Mouse (Mus musculus): Measurements from ENCODE around the gene Akr7a5. TPM values are rescaled to one million over a fixed set of nuclear protein-coding genes. Genes with fewer than 3 reads are reported as not detected.

Akr7a5 gene
- polyA plus RNA-seq (2017; shearing (Covaris generic)), result 30.2 TPM

GRCm38 (mm10) chr4:139310171-139310898 lies at the start of gene Akr7a5, which contains the start of gene Pqlc2:
Gene Akr7a5, plus strand, starts transcription at chr4:139310744.
Gene Pqlc2, minus strand, starts transcription at chr4:139310708.

GRCm38 (mm10) chr4:139351931-139352711 lies 41.6 kb downstream of the Akr7a5 start, which contains the start of the genes Mrto4, Emc1 and Ubr4:
Gene Mrto4, minus strand, starts transcription at chr4:139352576.
Gene Emc1, plus strand, starts transcription at chr4:139352587.
Gene Ubr4, plus strand, starts transcription at chr4:139352609.

Other genes with a start within 250 kb of the Akr7a5 start
- gene Htr6, start 235.2 kb upstream of the Akr7a5 start, polyA plus RNA-seq (2017; shearing (Covaris generic)), result not detected
- gene Nbl1, start 217.8 kb upstream of the Akr7a5 start, polyA plus RNA-seq (2017; shearing (Covaris generic)), result not detected
- gene Minos1, start 179.6 kb upstream of the Akr7a5 start, polyA plus RNA-seq (2017; shearing (Covaris generic)), result 244 TPM
- 460 TPM for gene Capzb, start 117.8 kb upstream of the Akr7a5 start, polyA plus RNA-seq (2017; shearing (Covaris generic))
- 7.7 TPM for gene Pqlc2, start within 50 bp of the Akr7a5 start, polyA plus RNA-seq (2017; shearing (Covaris generic))
- gene Mrto4, start 41.8 kb downstream of the Akr7a5 start, polyA plus RNA-seq (2017; shearing (Covaris generic)), result 97.4 TPM
- gene Emc1, start 41.8 kb downstream of the Akr7a5 start, polyA plus RNA-seq (2017; shearing (Covaris generic)), result 45.6 TPM
- 79.3 TPM for gene Ubr4, start 41.9 kb downstream of the Akr7a5 start, polyA plus RNA-seq (2017; shearing (Covaris generic))
- gene Iffo2, start 219.8 kb downstream of the Akr7a5 start, polyA plus RNA-seq (2017; shearing (Covaris generic)), result 4.7 TPM